Comparison of ENCODE assay signal across 16 mouse cellular contexts in the genomic region with DNA sequence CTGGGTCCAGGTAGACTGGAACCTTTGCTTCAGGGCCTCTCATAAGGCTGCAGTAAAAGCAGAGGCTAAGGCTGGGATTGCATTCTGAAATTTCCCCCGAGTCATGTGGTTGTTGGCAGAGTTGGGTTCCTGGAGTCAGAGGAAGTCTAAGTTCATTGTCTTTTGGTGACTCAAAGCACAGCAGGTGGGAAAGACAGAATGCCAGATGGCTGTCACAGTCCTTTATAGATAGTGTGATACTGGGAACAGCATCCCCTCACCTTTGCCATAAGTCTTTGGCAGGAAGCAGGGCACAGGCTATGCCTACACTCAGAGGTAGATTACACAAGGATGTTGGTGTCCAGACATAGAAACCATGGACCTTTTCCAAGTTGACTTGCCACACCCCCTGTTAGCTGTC. TPM values are rescaled to one million over a fixed set of nuclear protein-coding genes. Genes with fewer than 3 reads are reported as not detected.
DNase-seq lines count a peak whose midpoint lies in the region.
"Had no signal": no experiment of that assay in that cellular context is flagged by ENCODE, and none has a peak within 500 bp of the region (broad histone marks: within the 10 kb centered on the region; RNA-seq: fewer than 3 reads in every experiment).

No protein-coding gene starts in this region.

- peak; percentile 90 for DNase-seq in heart, adult 11 months
- no peak for DNase-seq in heart, postnatal 14 days
- DNase-seq in cerebellum, adult 18-20 months = peak; percentile 40 to 47
- DNase-seq in cerebellum, adult 9-11 months = peak; percentile 58
- peak; percentile 62 for DNase-seq in fat pad, adult 2 months (ENCODE audit: extremely low read depth, low read depth, low spot score)
- DNase-seq in kidney, adult 8-10 months = no peak
- no peak for DNase-seq in urinary bladder, postnatal 10 days (ENCODE audit: low spot score)
- DNase-seq: adrenal gland, postnatal 25 days; forebrain, postnatal 0 days; kidney, postnatal 14 days; liver, embryonic 13.5 days; lung, adult 18-20 months had no signal

- intact Hi-C loops in heart, postnatal 14 days (cut with DNase I) = no loop called here

RNA-seq across cellular contexts. Expression of a gene that starts 47.9 kb away (rescaled TPM):
- total RNA-seq in heart, postnatal 14 days (2021) = under 1 TPM in 1 of 2 experiments, not detected in 1; 0.05 TPM
- total RNA-seq: adrenal gland, adult 18-20 months; adrenal gland, postnatal 25 days; granulocyte monocyte progenitor cell, adult 5-6 weeks; hematopoietic stem cell, adult 5-6 weeks; megakaryocyte-erythroid progenitor cell, adult 5-6 weeks had no signal

Comparison
In these comparisons a context has a peak if more than half of its experiments do, and no peak if none do; other contexts are left out.
1. DNase-seq: peak in heart, adult 11 months (single experiment), cerebellum, adult 18-20 months (2 of 2), cerebellum, adult 9-11 months (single experiment) and fat pad, adult 2 months (single experiment); none in heart, postnatal 14 days (0 of 2), kidney, adult 8-10 months (0 of 2) and urinary bladder, postnatal 10 days (single experiment).